Mouse (Mus musculus) embryonic facial prominence, embryonic 11.5 days (tissue): ENCODE measurements around the gene Zscan10. TPM values are rescaled to one million over a fixed set of nuclear protein-coding genes. Genes with fewer than 3 reads are reported as not detected.

Experiments
- ATAC-seq: fragments of 200-750 bp; cut with Nextera tagmentation; replicated peaks from 2 replicates; pipeline ENCODE4 v1.8.0; 2017; ENCODE audit warnings: low read depth; ENCODE audit not compliant: insufficient number of reproducible peaks, low FRiP score, low TSS enrichment
- DNase-seq: peaks from one replicate; pipeline ENCODE4 v3.0.0-alpha.2; 2015; ENCODE audit warnings: low spot score
- H3K27ac ChIP-seq: fragments of 300-500 bp; sonication (generic); replicated peaks from 2 replicates; pipeline ENCODE4 v1.5.1; 2014; ENCODE audit warnings: mild to moderate bottlenecking, low read depth, low read length, control low read depth
- H3K27me3 ChIP-seq: fragments of 300-500 bp; sonication (generic); 2 replicates; pipeline ENCODE4 v1.6.1; 2014; ENCODE audit warnings: mild to moderate bottlenecking, low read length, moderate library complexity, mixed read lengths; ENCODE audit not compliant: control insufficient read depth, insufficient read depth
- H3K36me3 ChIP-seq: fragments of 300-500 bp; sonication (generic); replicated peaks from 2 replicates; pipeline ENCODE4 v1.6.1; 2014; ENCODE audit warnings: low read depth, mild to moderate bottlenecking, low read length, moderate library complexity, mixed read lengths; ENCODE audit not compliant: control insufficient read depth, insufficient read depth
- H3K4me1 ChIP-seq: fragments of 300-500 bp; sonication (generic); 2 replicates; pipeline ENCODE4 v1.6.1; 2014; ENCODE audit warnings: low read length, mixed read lengths; ENCODE audit not compliant: control insufficient read depth, insufficient read depth
- H3K4me2 ChIP-seq: fragments of 300-500 bp; sonication (generic); 2 replicates; pipeline ENCODE4 v1.6.1; 2014; ENCODE audit warnings: low read depth, mild to moderate bottlenecking, control low read depth, low read length, moderate library complexity
- H3K4me3 ChIP-seq: fragments of 300-500 bp; sonication (generic); 2 replicates; pipeline ENCODE4 v1.5.1; 2014; ENCODE audit warnings: low read depth, low read length, control low read depth
- H3K9ac ChIP-seq: fragments of 300-500 bp; sonication (generic); replicated peaks from 2 replicates; pipeline ENCODE4 v1.6.1; 2014; ENCODE audit warnings: mild to moderate bottlenecking, control low read depth, low read length
- H3K9me3 ChIP-seq: fragments of 300-500 bp; sonication (generic); replicated peaks from 2 replicates; pipeline ENCODE4 v1.6.1; 2016; ENCODE audit warnings: mild to moderate bottlenecking, low read length, inconsistent platforms, mixed read lengths; ENCODE audit not compliant: control insufficient read depth
- WGBS: fragments of 180-500 bp; shearing (Covaris S2); extraction: QIAGEN DNeasy Blood & Tissue Kit; methylation state at CpG from one replicate; pipeline ENCODE4 v1.1.7; 2014; 5-methylcytosine and 5-hydroxymethylcytosine counted together
- polyA plus RNA-seq: library from polyadenylated mRNA; unstranded; fragments of >200 nt; fragmentation: Nextera tagmentation; extraction: Ambion mirVana; gene quantifications from 2 replicates; pipeline ENCODE4 v1.2.1, GENCODE M21; 2014

Zscan10 gene
- 0.28 and 0.59 TPM in 2 replicates for polyA plus RNA-seq

- no peaks in the 10 kb centered on the region for H3K4me1 ChIP-seq
- no peak for ATAC-seq
- 32% methylated on average over 15 of the region's 15 CpGs for WGBS
- no peak for DNase-seq
- no peaks in the 10 kb centered on the region for H3K9me3 ChIP-seq
- H3K36me3 ChIP-seq: no peaks in the 10 kb centered on the region
- H3K4me3 ChIP-seq: no peak within 1 kb of the TSS
- H3K4me2 ChIP-seq: no peak within 1 kb of the TSS; the same call in 1 of the 2 replicates
- H3K9ac ChIP-seq: no peak within 1 kb of the TSS; the same call in 1 of the 2 replicates
- no peaks in the 10 kb centered on the region for H3K27me3 ChIP-seq
- no peak within 1 kb of the TSS for H3K27ac ChIP-seq
Observed at GRCm38 (mm10) chr17:23600641-23601622, at the start of gene Zscan10. Zscan10 (plus strand) TSS chr17:23600856.

DNA sequence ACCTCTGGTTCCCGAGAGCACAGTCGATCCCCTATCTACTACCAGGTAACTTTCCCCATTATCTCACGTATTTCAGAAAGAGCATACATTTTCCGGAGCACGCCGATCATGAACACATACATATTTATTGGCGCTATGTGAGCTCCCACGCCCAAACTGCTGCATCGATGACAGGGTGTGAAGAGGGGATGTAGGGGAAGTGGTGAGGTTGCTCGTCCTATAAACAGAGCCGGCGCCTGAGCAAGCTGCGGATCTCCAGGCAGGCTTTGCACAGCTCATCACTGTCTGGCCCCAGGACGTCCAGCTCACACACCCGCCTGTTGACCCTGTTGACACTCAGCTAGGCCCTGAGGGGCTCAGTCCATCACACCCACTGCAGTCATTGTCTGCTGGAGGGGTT, 49.8 kb upstream of the Zscan10 start:
- H3K9me3 ChIP-seq: no peaks in the 10 kb centered on the region
- no peaks in the 10 kb centered on the region for H3K27me3 ChIP-seq
- H3K4me1 ChIP-seq: no peaks in the 10 kb centered on the region
- ATAC-seq (0 out of 2 replicates have a peak, but pooled peaks have one; percentile 5), DNase-seq (no peak)
- H3K4me3 ChIP-seq: peak overlapping the region; percentile 60
- peak overlapping the region; percentile 62 for H3K9ac ChIP-seq
- WGBS: 0% methylated on average over 15 of the region's 15 CpGs
- H3K4me2 ChIP-seq: peak overlapping the region; percentile 80
- 0 out of 2 replicates have a peak overlapping the region, but pooled peaks have one; percentile 13 for H3K27ac ChIP-seq
- no peaks in the 10 kb centered on the region for H3K36me3 ChIP-seq

GRCm38 (mm10) chr17:23551416-23551815, 49.2 kb upstream of the Zscan10 start:
- Histone ChIP-seq H3K4me2 (peak overlapping the region; percentile 80), H3K9ac (no peak overlapping the region; the same call in 1 of the 2 replicates), H3K27me3 (no peaks in the 10 kb centered on the region), H3K4me1 (no peaks in the 10 kb centered on the region), H3K27ac (no peak overlapping the region), H3K9me3 (no peaks in the 10 kb centered on the region), H3K4me3 (peak overlapping the region; percentile 60), H3K36me3 (0 out of 2 replicates have a peak, but pooled peaks cover 2% of the 10 kb centered on the region)
- DNase-seq: no peak
- ATAC-seq: no peak

- H3K9me3 ChIP-seq: no peaks in the 10 kb centered on the region
- no peak overlapping the region for H3K27ac ChIP-seq
- H3K4me1 ChIP-seq: no peaks in the 10 kb centered on the region
- ATAC-seq (no peak), DNase-seq (no peak)
- H3K9ac ChIP-seq: no peak overlapping the region
- no peaks in the 10 kb centered on the region for H3K27me3 ChIP-seq
- no peak overlapping the region for H3K4me3 ChIP-seq
- H3K4me2 ChIP-seq: no peak overlapping the region
- H3K36me3 ChIP-seq: peaks cover 4% of the 10 kb centered on the region; the same call in 1 of the 2 replicates
- WGBS: 64% methylated on average over 5 of the region's 5 CpGs
Observed at GRCm38 (mm10) chr17:23551963-23552362, 48.7 kb upstream of the Zscan10 start.

DNA sequence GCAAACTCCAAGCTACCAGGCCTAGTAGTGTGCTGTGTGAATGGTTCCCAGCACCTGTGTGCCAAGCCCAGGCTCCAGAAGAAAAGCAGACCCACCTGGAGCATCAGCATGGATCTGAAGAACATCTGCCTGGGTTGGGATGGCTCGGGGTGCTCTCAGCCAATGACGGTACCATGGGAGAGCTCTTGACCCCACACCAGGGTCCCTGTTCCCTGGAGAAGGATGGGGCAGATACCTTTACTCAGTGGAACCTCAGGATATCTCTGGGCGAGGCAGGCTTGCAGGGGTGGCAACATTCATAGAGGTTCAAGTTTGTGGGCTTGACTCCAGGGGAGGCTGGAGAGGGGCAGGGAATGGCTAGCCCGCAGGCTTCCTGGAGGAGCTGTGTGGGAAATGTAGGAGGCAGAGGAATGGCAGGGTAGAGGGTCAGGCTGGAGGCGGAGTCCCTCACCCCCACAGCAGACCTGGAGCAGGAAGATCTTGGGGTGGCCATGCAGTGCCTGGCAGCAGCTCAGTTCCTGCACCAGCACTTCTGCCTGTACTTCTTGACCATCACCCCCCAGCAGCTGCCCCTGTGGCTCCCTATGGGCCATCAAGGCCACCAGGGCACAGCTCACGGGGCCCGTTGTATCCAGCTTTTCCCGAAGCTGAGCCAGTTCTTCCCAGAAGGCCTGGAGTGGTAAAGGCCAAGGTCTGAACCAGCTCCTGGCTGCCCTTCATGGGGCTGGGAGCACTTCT, 47.6 kb upstream of the Zscan10 start:
- no peaks in the 10 kb centered on the region for H3K4me1 ChIP-seq
- H3K36me3 ChIP-seq: peaks cover 7% of the 10 kb centered on the region
- H3K27ac ChIP-seq: no peak overlapping the region
- H3K4me2 ChIP-seq: no peak overlapping the region
- H3K4me3 ChIP-seq: no peak overlapping the region
- no peak overlapping the region for H3K9ac ChIP-seq
- ATAC-seq: no peak
- no peak for DNase-seq
- no peaks in the 10 kb centered on the region for H3K27me3 ChIP-seq
- 85% methylated on average over 8 of the region's 8 CpGs for WGBS
- H3K9me3 ChIP-seq: no peaks in the 10 kb centered on the region

DNA sequence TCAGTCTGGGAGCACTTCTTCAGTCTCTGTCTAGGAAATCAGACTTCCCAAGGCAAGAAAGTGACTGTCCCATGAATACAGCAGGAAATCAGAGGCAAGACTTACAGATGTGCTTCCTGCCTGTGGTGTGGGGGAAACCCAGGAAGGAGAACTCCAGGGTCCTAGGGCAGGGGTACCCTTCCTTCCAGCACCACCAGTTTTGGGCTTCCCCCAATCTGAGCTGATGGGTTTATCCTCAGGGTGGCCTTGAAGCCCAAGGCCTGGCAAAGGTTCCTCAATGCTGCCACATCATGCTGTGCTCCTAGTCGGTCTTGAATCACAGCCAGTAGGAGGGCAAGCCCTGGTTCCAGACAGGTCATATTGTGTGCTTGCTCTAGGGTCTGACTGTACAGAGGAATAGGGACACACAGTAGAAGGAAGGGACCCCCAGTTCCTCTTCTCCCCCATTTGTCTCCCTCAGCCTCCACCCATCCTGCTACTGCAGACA, 47.0 kb upstream of the Zscan10 start:
- Histone ChIP-seq H3K9ac (no peak overlapping the region), H3K4me2 (no peak overlapping the region), H3K4me1 (no peaks in the 10 kb centered on the region), H3K27me3 (no peaks in the 10 kb centered on the region), H3K36me3 (peaks cover 7% of the 10 kb centered on the region), H3K9me3 (no peaks in the 10 kb centered on the region), H3K27ac (no peak overlapping the region), H3K4me3 (no peak overlapping the region)
- ATAC-seq (no peak), DNase-seq (no peak)
- 44% methylated on average over 1 of the region's 1 CpGs for WGBS

- ATAC-seq: no peak
- H3K4me2 ChIP-seq: no peak overlapping the region
- H3K36me3 ChIP-seq: peaks cover 7% of the 10 kb centered on the region
- no peaks in the 10 kb centered on the region for H3K9me3 ChIP-seq
- no peaks in the 10 kb centered on the region for H3K27me3 ChIP-seq
- no peak overlapping the region for H3K4me3 ChIP-seq
- no peaks in the 10 kb centered on the region for H3K4me1 ChIP-seq
- no peak for DNase-seq
- H3K9ac ChIP-seq: no peak overlapping the region
- no peak overlapping the region for H3K27ac ChIP-seq
Observed at GRCm38 (mm10) chr17:23554321-23554720, 46.3 kb upstream of the Zscan10 start.
